Mouse (Mus musculus) thymus, adult 2 months (tissue): Measurements from ENCODE around the gene Prrt1.
A peak's percentile ranks its signal among the peaks of the same experiment; 100 is the strongest.

Experiments
- CTCF ChIP-seq: fragments of 200-500 bp; IDR thresholded peaks from 2 replicates; pipeline ENCODE4 v1.5.1; 2012; ENCODE audit warnings: mild to moderate bottlenecking, control low read depth, low read length, moderate library complexity, borderline replicate concordance; ENCODE audit not compliant: control insufficient read depth, poor library complexity, insufficient read depth; ENCODE audit errors: extremely low read depth
- POLR2A ChIP-seq: fragments of 200-500 bp; IDR thresholded peaks from 2 replicates; pipeline ENCODE4 v1.6.1; 2012; ENCODE audit warnings: mild to moderate bottlenecking, low read length, control low read depth, moderate library complexity; ENCODE audit not compliant: control insufficient read depth, poor library complexity, insufficient read depth; ENCODE audit errors: extremely low read depth

GRCm38 (mm10) chr17:34591994-34592375, 37.3 kb upstream of the Prrt1 start:
- TF ChIP-seq POLR2A: peak; percentile 65
- TF ChIP-seq CTCF: peak; percentile 39; the same call in 1 of the 2 replicates
